Mouse (Mus musculus) monocyte, adult 59 days (primary cell): ENCODE data around the gene Pip4k2a. TPM values are rescaled to one million over a fixed set of nuclear protein-coding genes. Genes with fewer than 3 reads are reported as not detected.

ENCODE experiments used
- total RNA-seq, 2 experiments: library from RNA; stranded (reverse); gene quantifications; one replicate each; pipeline ENCODE4 v1.2.4; 2023

Pip4k2a gene
- total RNA-seq: 100 to 1,000 TPM; 276 to 289 TPM

GRCm38 (mm10) chr2:18998054-18998478 is at the start of gene Pip4k2a, which contains the start of gene 4930426L09Rik:
Gene Pip4k2a (minus strand): TSS chr2:18998126.
Gene 4930426L09Rik (plus strand): TSS chr2:18998343.

Other genes starting within 250 kb of the Pip4k2a start
- gene 4930426L09Rik, start 217 bp upstream of the Pip4k2a start, total RNA-seq: 1 to 10 TPM; 2.7 to 2.8 TPM
- gene Armc3, start 201.2 kb upstream of the Pip4k2a start, total RNA-seq: 1 to 10 TPM; 1.2 to 1.6 TPM